Mouse (Mus musculus) adrenal gland, postnatal 10 days (tissue): Measurements from ENCODE around the gene Ap2a1. TPM values are rescaled to one million over a fixed set of nuclear protein-coding genes. Genes with fewer than 3 reads are reported as not detected.
A peak's percentile ranks its signal among the peaks of the same experiment; 100 is the strongest.

Source experiments
- DNase-seq: peaks from one replicate; pipeline ENCODE4 v3.0.0; 2021; ENCODE audit warnings: mixed read lengths
- long read RNA-seq, 2 experiments: library from polyadenylated mRNA; stranded (forward); transcript quantifications; one replicate each; pipeline ENCODE4 v2.0.0; 2021
- total RNA-seq, 2 experiments: library from RNA; stranded (reverse); gene quantifications; 2 replicates each; pipeline ENCODE4 v1.2.3; 2021

The Ap2a1 gene
- 10 to 100 TPM; 83.6 to 93.2 TPM for total RNA-seq
- long read RNA-seq, experiment 1, transcript Ap2a1-202 (23 exons, 3,301 nt): major isoform, 34 of 109 reads
- long read RNA-seq, experiment 1, partial matches to known transcripts: 54 of 109 reads
- long read RNA-seq, experiment 1, other reads (novel, unspliced or antisense): 19 of 109 reads
- long read RNA-seq, experiment 2, transcript Ap2a1-202 (23 exons, 3,301 nt): major isoform, 74 of 106 reads
- long read RNA-seq, experiment 2, transcript Ap2a1-203 (24 exons, 3,449 nt): minor isoform, 5 of 106 reads
- long read RNA-seq, experiment 2, partial matches to known transcripts: 12 of 106 reads
- long read RNA-seq, experiment 2, other reads (novel, unspliced or antisense): 14 of 106 reads

- DNase-seq: peak; percentile 99
Observed at GRCm38 (mm10) chr7:44929204-44930151, at the start of gene Ap2a1. TSS of gene Ap2a1 (minus strand) at chr7:44929496.

GRCm38 (mm10) chr7:44978300-44978699 is 49.0 kb upstream of the Ap2a1 start:
- DNase-seq: no peak

- DNase-seq: no peak
Observed at GRCm38 (mm10) chr7:44975117-44975419, 45.8 kb upstream of the Ap2a1 start.

GRCm38 (mm10) chr7:44974383-44975116 is 45.3 kb upstream of the Ap2a1 start, which contains the start of gene Cpt1c:
TSS of gene Cpt1c (minus strand) at chr7:44974851.
- peak; percentile 85 for DNase-seq

GRCm38 (mm10) chr7:44973415-44974130 is 44.3 kb upstream of the Ap2a1 start:
- no peak for DNase-seq

GRCm38 (mm10) chr7:44971142-44971541 is 41.8 kb upstream of the Ap2a1 start:
- DNase-seq: no peak

GRCm38 (mm10) chr7:44970231-44970691 is 41.0 kb upstream of the Ap2a1 start:
- DNase-seq: peak; percentile 91

- no peak for DNase-seq
Observed at GRCm38 (mm10) chr7:44966638-44967037, 37.3 kb upstream of the Ap2a1 start.

- DNase-seq: no peak
Observed at GRCm38 (mm10) chr7:44965975-44966374, 36.7 kb upstream of the Ap2a1 start.

GRCm38 (mm10) chr7:44964990-44965389 is 35.7 kb upstream of the Ap2a1 start:
- no peak for DNase-seq

GRCm38 (mm10) chr7:44962831-44963230 is 33.5 kb upstream of the Ap2a1 start:
- no peak for DNase-seq

GRCm38 (mm10) chr7:44962337-44962736 is 33.0 kb upstream of the Ap2a1 start:
- DNase-seq: peak; percentile 0

GRCm38 (mm10) chr7:44960512-44960910 is 31.2 kb upstream of the Ap2a1 start:
- DNase-seq: peak; percentile 1

GRCm38 (mm10) chr7:44959874-44960511 is 30.7 kb upstream of the Ap2a1 start:
- DNase-seq: no peak

- DNase-seq: no peak
Observed at GRCm38 (mm10) chr7:44959281-44959680, 30.0 kb upstream of the Ap2a1 start.

GRCm38 (mm10) chr7:44958208-44958607 is 28.9 kb upstream of the Ap2a1 start:
- DNase-seq: peak; percentile 65

- peak; percentile 65 for DNase-seq
Observed at GRCm38 (mm10) chr7:44957183-44957835, 28.0 kb upstream of the Ap2a1 start.

GRCm38 (mm10) chr7:44956266-44956665 is 27.0 kb upstream of the Ap2a1 start:
- DNase-seq: no peak

- no peak for DNase-seq
Observed at GRCm38 (mm10) chr7:44955628-44956027, 26.3 kb upstream of the Ap2a1 start.

- DNase-seq: no peak
Observed at GRCm38 (mm10) chr7:44954091-44954885, 25.0 kb upstream of the Ap2a1 start.
